Mouse (Mus musculus) adrenal gland, postnatal 36 days (tissue): ENCODE measurements around the gene Ppif. TPM values are rescaled to one million over a fixed set of nuclear protein-coding genes. Genes with fewer than 3 reads are reported as not detected.
A peak's percentile ranks its signal among the peaks of the same experiment; 100 is the strongest.

ENCODE experiments used
- DNase-seq, 2 experiments: peaks; one replicate each; pipeline ENCODE4 v3.0.0; 2021; ENCODE audit warnings: mixed read lengths in 1 of 2
- total RNA-seq, 2 experiments: library from RNA; stranded (reverse); gene quantifications; 2 replicates each; pipeline ENCODE4 v1.2.3; 2021

The Ppif gene
- total RNA-seq, 2 experiments from 2014 or later, result 24.4 to 27.7 TPM

DNA sequence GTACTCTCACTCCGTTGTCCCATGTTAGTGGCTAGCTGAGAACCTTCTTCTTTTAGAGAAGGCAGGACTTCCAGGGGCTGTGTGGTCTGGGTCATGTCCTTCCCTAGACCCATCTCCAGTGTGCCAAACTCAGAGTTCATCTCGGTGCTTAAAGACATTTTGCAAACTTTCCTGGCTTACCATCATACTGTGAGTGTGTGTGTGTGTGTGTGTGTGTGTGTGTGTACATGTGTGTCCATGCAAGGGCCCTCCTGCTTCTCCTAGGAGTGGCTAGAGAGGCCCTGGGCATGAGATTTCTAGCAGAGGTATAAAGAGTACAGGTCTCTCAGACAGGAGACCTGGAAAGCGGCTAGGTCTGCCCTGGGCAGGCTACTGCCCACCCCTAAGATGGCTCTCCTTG is 42.2 kb downstream of the Ppif start:
- no peak for DNase-seq

DNA sequence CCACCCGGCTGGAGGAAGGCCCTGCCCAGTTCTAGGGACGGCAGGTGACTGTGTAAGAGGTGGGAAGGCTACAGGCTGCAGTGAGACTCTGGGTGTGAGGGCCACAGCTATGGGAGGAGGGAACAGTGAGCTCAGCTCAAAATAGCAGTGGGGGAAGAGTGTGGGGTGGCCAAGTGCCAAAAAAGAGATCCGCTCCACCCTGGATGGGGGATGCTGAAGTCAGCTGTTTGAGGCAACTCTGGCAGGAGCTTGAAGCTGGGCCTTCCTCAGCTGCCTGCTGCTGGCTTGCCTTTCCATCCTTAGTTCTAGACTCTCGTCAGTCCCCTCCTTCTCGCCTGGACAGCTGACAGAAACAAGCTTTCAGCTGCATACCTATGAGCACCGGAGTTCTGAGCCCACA is 42.6 kb downstream of the Ppif start:
- peak; percentile 47 to 60 for DNase-seq

DNA sequence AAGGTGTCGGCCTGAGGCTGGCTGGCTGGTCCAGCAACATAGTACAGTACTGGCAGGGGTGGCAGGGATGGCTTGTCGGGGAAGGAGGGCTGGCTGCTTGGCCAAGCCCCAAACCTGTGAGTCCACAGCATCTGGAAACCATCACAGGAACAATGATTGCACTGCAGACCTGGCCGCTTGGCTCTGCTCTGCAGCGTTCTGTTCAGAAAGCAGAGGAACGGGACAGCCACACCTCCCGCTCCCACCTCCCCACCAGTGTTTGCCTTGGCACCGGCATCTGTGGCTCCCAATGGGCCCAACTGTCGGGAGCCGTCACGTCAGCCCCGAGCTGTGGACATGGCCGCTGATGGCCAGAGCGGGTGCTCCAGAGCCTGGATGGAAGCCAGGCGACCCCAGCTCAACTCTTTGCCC is 44.6 kb downstream of the Ppif start:
- no peak for DNase-seq

DNA sequence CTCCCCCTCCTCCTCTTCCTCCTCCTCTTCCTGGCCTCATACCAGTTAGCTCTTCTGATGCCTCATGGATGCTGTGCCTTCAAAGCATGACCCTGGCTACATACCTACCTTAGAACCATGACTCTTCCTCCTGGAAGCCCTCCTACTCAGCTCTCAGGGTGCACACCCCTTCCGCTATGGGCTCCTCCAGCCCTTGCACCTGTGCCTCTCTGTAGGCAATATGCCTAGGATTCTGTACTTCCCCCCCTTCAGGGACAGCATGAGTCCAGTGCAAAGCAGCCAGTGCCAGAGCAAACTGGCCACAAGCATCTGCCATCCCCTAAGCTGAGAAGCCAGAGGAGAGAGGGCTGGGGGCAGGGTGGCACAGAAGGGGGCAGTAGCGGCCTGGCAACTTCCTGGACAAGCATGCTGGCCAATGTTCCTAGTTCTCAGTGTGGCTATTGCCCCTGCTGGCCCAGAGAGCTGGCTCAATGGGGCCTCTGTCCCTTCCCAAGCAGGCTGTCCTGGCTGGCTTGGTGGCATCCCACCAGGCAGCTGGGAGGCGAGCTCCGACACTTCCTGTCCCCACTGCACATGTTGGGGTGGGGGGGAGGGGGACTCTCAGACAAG is 46.1 kb downstream of the Ppif start:
- DNase-seq, result no peak

DNA sequence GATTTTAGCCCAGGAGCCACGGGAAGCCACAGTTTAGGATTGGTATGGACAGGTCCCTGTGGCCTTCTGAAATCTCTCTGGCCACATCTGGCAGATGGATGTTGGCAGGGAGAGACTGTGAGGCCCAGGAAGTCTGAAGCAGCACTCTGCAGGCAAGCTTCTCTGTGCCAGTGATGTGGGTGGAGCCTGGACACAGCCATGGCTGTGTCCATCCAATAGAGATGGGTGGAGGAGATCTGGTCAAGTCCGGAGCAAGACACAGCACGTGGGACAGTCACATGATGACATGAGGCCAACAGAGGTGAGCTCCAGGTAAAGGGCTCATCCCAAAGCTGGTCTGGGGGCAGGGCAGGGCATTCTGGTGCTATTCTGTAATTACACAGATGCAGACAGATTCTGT is 47.3 kb downstream of the Ppif start:
- DNase-seq, result no peak

DNA sequence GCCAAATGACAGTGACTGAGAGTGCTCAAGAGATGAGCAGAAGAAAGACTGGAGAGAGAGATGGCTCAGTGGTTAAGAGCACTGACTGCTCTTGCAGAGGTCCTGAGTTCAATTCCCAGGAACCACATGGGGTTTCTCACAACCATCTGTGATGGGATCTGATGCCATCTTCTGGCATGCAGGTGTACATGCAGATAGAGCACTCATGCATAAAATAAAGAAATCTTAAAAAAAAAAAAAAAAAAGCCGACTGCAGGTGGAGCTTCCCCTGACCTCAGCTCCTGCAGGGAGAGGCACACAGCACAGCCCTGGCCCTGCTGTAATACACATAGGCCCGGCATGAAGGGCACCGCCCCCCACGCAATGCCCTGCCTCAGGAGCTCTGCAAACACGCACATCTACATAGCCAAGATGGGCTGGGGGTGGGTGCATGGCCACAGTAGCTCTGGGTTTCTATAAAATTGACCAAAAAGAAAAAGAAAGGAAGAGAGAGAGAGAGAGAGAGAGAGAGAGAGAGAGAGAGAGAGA is 48.0 kb downstream of the Ppif start:
- DNase-seq, result no peak

DNA sequence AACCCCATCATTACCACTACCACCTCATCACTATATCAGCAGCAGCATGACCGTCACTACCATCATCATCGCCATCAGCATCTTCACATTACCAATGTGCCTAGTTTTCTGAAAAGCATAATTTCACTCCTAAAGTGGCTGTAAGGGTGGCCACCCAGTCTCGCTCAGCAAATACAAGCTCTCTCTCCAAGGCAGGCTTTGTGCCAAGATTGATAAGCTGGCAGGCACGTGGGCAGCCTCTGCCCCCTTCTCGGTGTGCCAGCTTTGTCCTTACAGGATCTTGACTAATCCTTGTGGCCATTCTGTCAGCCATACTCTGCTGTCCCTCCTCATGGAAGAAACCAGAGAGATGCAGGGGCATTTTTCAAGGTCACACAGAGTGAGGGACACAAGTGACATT is 49.0 kb downstream of the Ppif start:
- peak in 1 of 2 experiments; percentile 29 for DNase-seq

DNA sequence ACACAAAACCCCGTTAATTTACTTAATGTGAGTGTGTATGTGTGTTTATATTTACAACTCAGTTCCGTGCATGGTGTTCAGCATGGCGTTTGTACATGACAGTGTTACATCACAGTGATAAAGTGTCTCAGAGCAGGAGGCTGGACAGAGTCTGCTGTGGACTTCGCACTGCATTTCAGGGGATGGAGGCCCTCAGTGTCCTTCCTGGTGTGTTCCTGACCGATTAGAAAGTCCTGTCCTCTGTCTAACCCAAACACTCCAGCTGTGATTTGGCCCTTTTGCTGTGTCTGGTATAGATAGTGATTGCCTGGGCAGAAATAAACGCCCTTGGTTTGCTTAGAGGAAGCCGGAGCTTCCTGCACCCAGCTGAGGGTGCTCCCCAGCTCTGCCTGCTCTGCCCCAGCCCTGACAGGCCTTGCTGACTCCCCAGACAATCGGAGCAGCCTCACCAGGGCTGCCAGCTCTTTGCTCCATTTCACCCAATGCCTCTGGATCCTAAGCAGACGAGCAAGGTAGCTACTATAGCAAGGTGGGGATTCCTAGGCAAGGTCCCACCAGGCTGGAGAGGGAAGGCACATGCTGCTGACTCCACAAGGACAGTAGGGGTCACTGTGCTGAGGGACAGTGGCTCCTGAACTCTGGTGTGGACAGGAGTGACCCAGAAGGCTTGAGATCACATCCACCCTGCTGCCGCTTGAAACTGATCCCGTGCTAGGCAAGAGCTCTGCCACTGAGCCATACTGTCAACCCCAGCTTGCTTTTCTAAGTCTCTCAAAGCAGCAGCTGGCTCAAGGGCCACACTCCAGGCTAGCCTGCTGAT is 51.6 kb downstream of the Ppif start:
- DNase-seq, result peak in 1 of 2 experiments; percentile 24

DNA sequence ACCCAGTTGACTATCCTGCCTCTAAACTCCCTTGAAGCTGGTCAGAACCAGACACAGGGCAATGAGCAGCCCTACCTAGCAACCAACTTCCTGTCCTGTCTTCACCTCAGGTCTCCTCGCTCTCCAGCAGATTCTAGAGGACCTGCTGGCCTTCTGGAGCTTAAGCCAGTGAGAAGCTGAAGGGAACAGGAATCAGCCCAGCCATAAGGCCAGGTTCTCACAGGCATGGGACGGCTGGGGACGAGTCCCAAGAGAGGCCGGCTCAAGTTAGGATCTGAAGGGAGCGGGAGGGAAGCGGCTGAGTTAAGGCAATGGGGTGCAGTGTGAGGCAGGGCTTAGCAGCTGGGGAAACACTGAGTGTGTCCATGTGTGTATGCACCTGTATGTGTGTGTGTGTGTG is 52.4 kb downstream of the Ppif start:
- DNase-seq, result no peak

DNA sequence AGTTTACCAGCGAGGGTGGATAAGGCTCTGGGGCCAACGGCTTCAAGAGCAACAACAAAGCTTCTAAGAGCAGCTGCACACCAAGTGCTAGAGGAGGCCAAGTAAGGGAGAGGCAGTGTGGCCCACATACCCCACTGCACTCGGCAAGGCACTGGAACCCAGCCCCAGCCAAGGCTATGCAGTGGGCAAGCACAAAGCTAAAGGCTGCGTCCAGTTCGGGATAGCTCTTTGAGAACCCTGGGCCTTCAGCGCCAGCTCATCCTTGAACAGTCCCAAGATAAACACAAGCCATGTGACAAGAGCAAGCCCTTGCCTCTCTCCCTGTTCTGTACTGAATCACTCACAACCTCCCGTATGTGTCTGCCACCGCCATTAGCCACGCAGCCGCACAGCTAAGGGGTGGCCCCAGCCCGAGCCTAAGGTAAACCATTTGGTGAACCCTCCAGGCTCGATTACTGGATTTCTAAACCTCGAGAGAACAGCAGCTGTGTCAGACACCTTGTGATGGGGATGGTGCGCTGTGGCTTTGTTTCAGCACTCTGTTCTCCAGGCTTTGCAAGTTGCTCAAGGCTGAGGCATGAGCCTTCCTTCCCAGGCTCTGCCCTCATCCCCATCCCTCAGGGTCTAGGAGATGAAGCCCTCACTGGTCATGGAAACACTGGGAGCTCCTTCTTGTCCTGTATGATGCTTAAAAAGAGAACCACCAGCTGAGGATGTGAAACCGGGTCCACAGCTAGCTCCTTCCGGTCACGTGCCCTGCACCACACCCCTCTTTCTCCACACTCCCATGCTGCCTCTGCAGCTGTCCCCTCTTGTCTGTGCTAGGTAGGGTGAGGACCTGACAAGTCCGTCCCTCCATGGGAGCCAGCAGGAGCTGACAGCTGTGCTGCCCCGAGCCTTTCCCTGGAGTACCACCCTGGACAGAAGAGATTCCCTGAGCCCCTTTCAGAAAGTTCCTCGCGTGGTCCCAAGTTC is 53.3 kb downstream of the Ppif start:
- peak; percentile 46 to 59 for DNase-seq

DNA sequence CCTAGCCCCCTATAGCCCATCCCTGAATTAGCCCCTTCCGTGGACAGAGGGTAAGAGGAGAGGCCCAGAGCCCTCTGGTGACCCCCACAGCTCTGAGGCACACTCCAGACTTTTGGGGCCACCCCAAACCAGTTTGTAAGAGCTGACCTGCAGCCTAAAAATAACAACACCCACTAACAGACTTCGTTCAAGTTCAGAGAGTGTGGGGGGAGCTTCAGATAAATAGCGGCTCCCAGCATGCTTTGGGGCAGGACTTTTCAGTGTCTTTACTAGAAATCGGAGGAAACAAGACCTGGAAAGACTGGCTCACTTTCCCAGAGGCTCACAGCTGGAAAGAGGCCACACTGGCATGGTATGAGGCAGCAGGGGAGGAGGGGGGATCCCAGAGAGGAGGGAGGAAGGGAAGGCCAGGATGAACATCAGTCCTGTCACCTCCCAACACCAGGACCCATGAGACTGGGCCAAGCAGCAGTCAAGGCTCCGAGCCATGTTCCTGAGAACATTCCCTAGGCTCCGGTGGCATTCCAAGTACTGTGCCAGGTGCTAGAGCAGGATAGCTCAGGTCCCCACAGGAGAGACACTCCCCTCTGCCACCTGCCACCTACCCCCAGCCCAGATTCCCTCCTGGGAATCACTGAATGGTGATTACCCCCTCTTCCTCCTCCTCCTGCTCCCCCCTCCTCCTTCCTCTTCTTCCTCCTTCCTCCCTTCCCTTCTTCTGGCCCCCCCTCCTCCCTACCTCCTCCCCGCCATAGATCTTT is 54.2 kb downstream of the Ppif start:
- peak in 1 of 2 experiments; percentile 34 for DNase-seq

DNA sequence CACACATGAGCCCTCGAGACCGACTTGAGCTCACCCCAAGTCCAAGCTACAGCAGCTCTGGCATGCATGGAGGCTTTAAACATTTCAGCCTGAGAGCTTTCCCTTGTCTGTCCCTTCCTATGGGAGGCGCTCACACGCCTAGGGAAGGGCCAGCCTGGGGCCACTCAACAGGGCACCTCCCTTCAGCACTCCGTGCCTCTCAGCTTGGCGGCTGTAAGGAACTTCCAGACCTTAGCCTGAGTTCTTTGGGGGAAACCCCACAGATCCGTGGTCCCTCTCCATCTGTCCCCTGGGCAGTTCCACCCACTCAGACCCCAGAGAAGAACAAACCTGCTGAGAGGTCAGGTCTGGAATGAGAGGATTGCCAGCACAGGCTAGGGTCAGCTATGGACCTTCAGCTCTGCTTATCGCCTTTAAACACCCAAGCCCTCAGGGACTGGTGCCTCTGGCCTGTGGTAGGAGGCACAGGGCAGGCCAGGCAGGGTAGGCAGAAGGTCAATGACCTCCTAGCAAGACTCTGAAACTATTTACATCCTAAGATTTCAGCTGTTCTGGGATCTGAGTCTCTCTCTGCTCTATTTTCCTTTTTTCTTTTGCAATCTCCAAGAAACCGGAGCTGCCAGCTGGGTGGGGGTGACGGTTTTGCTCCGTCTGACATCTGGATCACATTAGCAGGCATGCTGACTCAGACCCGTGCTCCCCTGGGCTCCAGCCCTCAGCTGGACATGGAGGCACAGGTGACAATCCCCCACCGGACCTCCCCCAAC is 55.4 kb downstream of the Ppif start:
- DNase-seq, result peak; percentile 36 to 64

Other genes starting within 250 kb of the Ppif start
- 100 to 1,000 TPM in 1 of 2 experiments, 10 to 100 TPM in 1; 98.2 to 143 TPM for gene Zmiz1, start 235.0 kb upstream of the Ppif start, total RNA-seq
- gene Zcchc24, start 74.9 kb downstream of the Ppif start, total RNA-seq, result 10 to 100 TPM; 21.2 to 21.3 TPM
- 10 to 100 TPM; 57.8 to 84.4 TPM for gene Anxa11, start 148.0 kb downstream of the Ppif start, total RNA-seq
- 1 to 10 TPM; 1.3 to 1.4 TPM for gene Plac9a, start 208.9 kb downstream of the Ppif start, total RNA-seq
- 1 to 10 TPM; 2.3 to 3.2 TPM for gene Tmem254a, start 233.5 kb downstream of the Ppif start, total RNA-seq
- not detected for gene Cphx1, start 244.2 kb downstream of the Ppif start, total RNA-seq